ENCODE assay signal across 8 mouse cellular contexts in the genomic region with DNA sequence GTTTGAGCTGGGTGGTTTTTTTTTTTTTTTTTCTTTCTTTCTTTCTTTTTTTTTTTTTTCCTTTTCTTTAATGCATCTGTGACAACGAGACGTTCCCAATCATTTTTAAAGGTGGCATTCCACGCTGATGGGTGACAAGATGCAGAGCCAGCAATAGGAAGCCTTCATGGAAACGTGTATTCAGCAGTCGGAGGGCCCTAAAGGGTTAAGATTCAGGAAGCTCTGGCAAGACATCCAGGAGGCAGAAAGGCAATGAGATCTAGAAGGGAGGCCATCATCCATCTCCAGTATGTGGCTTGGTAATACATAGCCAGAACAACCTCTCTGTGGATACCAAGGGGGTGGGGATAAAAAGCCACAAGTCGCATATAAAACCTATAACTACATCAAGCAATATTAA.
DNase-seq lines count a peak whose midpoint lies in the region; ATAC-seq and TF ChIP-seq lines count a peak whose summit lies in the region.
"Had no signal": no experiment of that assay in that cellular context is flagged by ENCODE, and none has a peak within 500 bp of the region (broad histone marks: within the 10 kb centered on the region; RNA-seq: fewer than 3 reads in every experiment).

No protein-coding gene starts in this region.

- no peak overlapping the region; the same call in 1 of the 2 replicates for H3K9ac ChIP-seq in lung, embryonic 16.5 days (ENCODE audit: low read length)
- H3K9ac ChIP-seq in limb, embryonic 15.5 days, result no peak overlapping the region
- no peak overlapping the region for H3K9ac ChIP-seq in stomach, embryonic 15.5 days

- 11% methylated on average over 6 of the region's 6 CpGs for WGBS in lung, embryonic 16.5 days
- WGBS in limb, embryonic 15.5 days, result 9% methylated on average over 6 of the region's 6 CpGs
- 12% methylated on average over 6 of the region's 6 CpGs for WGBS in stomach, embryonic 15.5 days

- no peak for TF ChIP-seq CTCF in embryonic fibroblast, embryonic 13.5 days (IDR thresholded peaks at IDR 0.05; ENCODE audit: borderline replicate concordance, insufficient read depth, low read length)

- no peak for DNase-seq in lung, adult 18-20 months
- no peak for DNase-seq in spleen, postnatal 10 days (ENCODE audit: low spot score in 2 of 2)

- no peaks in the 10 kb centered on the region; the same call in 1 of the 2 replicates for H3K27me3 ChIP-seq in lung, embryonic 16.5 days (ENCODE audit: control insufficient read depth, insufficient read depth, low read depth, low read length)
- no peaks in the 10 kb centered on the region for H3K27me3 ChIP-seq in limb, embryonic 15.5 days
- no peaks in the 10 kb centered on the region for H3K27me3 ChIP-seq in stomach, embryonic 15.5 days (replicated peaks)

- peak overlapping the region; percentile 79 for H3K4me3 ChIP-seq in lung, embryonic 16.5 days (ENCODE audit: low read length)
- peak overlapping the region; percentile 52; the same call in 1 of the 2 replicates for H3K4me3 ChIP-seq in embryonic fibroblast, embryonic 13.5 days (ENCODE audit: insufficient read depth, low read length)
- H3K4me3 ChIP-seq in limb, embryonic 15.5 days, result peak overlapping the region; percentile 84
- H3K4me3 ChIP-seq in stomach, embryonic 15.5 days (replicated peaks), result peak overlapping the region; percentile 73
- H3K4me3 ChIP-seq: myocyte had no signal

- ATAC-seq in lung, embryonic 16.5 days (ENCODE audit: low read depth), result no peak
- no peak for ATAC-seq in limb, embryonic 15.5 days (ENCODE audit: insufficient number of reproducible peaks, low FRiP score, low TSS enrichment, low read depth)
- no peak for ATAC-seq in stomach, embryonic 15.5 days (ENCODE audit: insufficient read depth, low FRiP score, low read depth)
- ATAC-seq in megakaryocyte, adult 5-6 weeks (ENCODE audit: poor library complexity, severe bottlenecking), result no peak

- TF ChIP-seq POLR2A in embryonic fibroblast, embryonic 13.5 days (IDR thresholded peaks at IDR 0.05; ENCODE audit: low read depth, low read length), result no peak

- peak overlapping the region; percentile 98 for H3K4me2 ChIP-seq in lung, embryonic 16.5 days (ENCODE audit: low read depth, low read length)
- peak overlapping the region; percentile 89 for H3K4me2 ChIP-seq in limb, embryonic 15.5 days
- peak overlapping the region; percentile 98 for H3K4me2 ChIP-seq in stomach, embryonic 15.5 days

- no peaks in the 10 kb centered on the region for H3K9me3 ChIP-seq in lung, embryonic 16.5 days (ENCODE audit: control insufficient read depth, low read length)
- H3K9me3 ChIP-seq in limb, embryonic 15.5 days, result no peaks in the 10 kb centered on the region
- no peaks in the 10 kb centered on the region for H3K9me3 ChIP-seq in stomach, embryonic 15.5 days

- H3K36me3 ChIP-seq in lung, embryonic 16.5 days (ENCODE audit: control insufficient read depth, insufficient read depth, low read length), result no peaks in the 10 kb centered on the region
- no peaks in the 10 kb centered on the region for H3K36me3 ChIP-seq in limb, embryonic 15.5 days
- H3K36me3 ChIP-seq in stomach, embryonic 15.5 days, result no peaks in the 10 kb centered on the region

- H3K4me1 ChIP-seq in lung, embryonic 16.5 days (replicated peaks; ENCODE audit: control insufficient read depth, insufficient read depth, low read length), result peaks cover 6% of the 10 kb centered on the region
- peaks cover 9% of the 10 kb centered on the region; the same call in 1 of the 2 replicates for H3K4me1 ChIP-seq in embryonic fibroblast, embryonic 13.5 days (ENCODE audit: control insufficient read depth, insufficient read depth, low read length)
- peaks cover 23% of the 10 kb centered on the region; the same call in 1 of the 2 replicates for H3K4me1 ChIP-seq in limb, embryonic 15.5 days
- H3K4me1 ChIP-seq in stomach, embryonic 15.5 days, result 0 out of 2 replicates have a peak, but pooled peaks cover 10% of the 10 kb centered on the region

- no peak overlapping the region for H3K27ac ChIP-seq in lung, embryonic 16.5 days (ENCODE audit: low read length)
- H3K27ac ChIP-seq in embryonic fibroblast, embryonic 13.5 days (ENCODE audit: insufficient read depth, low read length), result peak overlapping the region; percentile 51
- H3K27ac ChIP-seq in limb, embryonic 15.5 days, result 0 out of 2 replicates have a peak overlapping the region, but pooled peaks have one; percentile 87
- H3K27ac ChIP-seq in stomach, embryonic 15.5 days, result no peak overlapping the region

Comparison
In these comparisons a context has a peak if more than half of its experiments do, and no peak if none do; other contexts are left out.
1. H3K27ac ChIP-seq: peak in embryonic fibroblast, embryonic 13.5 days (single experiment) and limb, embryonic 15.5 days (single experiment); none in lung, embryonic 16.5 days (single experiment) and stomach, embryonic 15.5 days (single experiment).
2. Peak in every context shown above with its lines, with median percentiles within 50 percentile points of each other: H3K4me2 ChIP-seq and H3K4me3 ChIP-seq.